Mouse (Mus musculus): ENCODE measurements at regions not wholly inside any gene's neighbourhood (a gene's known extent, or its start where the extent isn't known, plus 50 kb on each side); places are given as distances from the start of the nearest gene placed in this dataset.

GRCm38 (mm10) chr19:37493378-37493777 is 56.8 kb upstream of the Exoc6 start:
- TF ChIP-seq POLR2A (IDR thresholded peaks at IDR 0.05; ENCODE audit: extremely low read depth, insufficient read depth, low read length) (no peak), CTCF (IDR thresholded peaks at IDR 0.05; ENCODE audit: low read depth, low read length) (no peak)
